Mouse (Mus musculus): ENCODE measurements at regions not wholly inside any gene's neighbourhood (a gene's known extent, or its start where the extent isn't known, plus 50 kb on each side); places are given as distances from the start of the nearest gene placed in this dataset.

GRCm38 (mm10) chr10:118609157-118609556, 168.3 kb downstream of the Ifng start:
- Histone ChIP-seq H3K27me3 (ENCODE audit: control insufficient read depth, insufficient read depth, low read length) (no peaks in the 10 kb centered on the region), H3K4me1 (ENCODE audit: control insufficient read depth, insufficient read depth, low read length) (no peaks in the 10 kb centered on the region), H3K36me3 (ENCODE audit: control insufficient read depth, insufficient read depth, low read length) (no peaks in the 10 kb centered on the region), H3K9me3 (ENCODE audit: control insufficient read depth, low read length) (no peaks in the 10 kb centered on the region), H3K27ac (ENCODE audit: low read depth, low read length) (no peak overlapping the region), H3K4me3 (ENCODE audit: low read depth, low read length) (no peak overlapping the region), H3K4me2 (ENCODE audit: low read depth, low read length) (no peak overlapping the region), H3K9ac (replicated peaks; ENCODE audit: low read depth, low read length) (no peak overlapping the region)
- no peak for ATAC-seq (ENCODE audit: low read depth)
- WGBS = 81% methylated on average over 4 of the region's 4 CpGs

- H3K27me3 ChIP-seq (ENCODE audit: control insufficient read depth, insufficient read depth, low read length) = no peaks in the 10 kb centered on the region
- H3K9me3 ChIP-seq (ENCODE audit: control insufficient read depth, low read length) = no peaks in the 10 kb centered on the region
- no peak overlapping the region for H3K27ac ChIP-seq (ENCODE audit: low read depth, low read length)
- 90% methylated on average over 7 of the region's 7 CpGs for WGBS
- ATAC-seq (ENCODE audit: low read depth) = no peak
- no peak overlapping the region for H3K4me2 ChIP-seq (ENCODE audit: low read depth, low read length)
- H3K4me3 ChIP-seq (ENCODE audit: low read depth, low read length) = no peak overlapping the region
- H3K9ac ChIP-seq (replicated peaks; ENCODE audit: low read depth, low read length) = no peak overlapping the region
- H3K4me1 ChIP-seq (ENCODE audit: control insufficient read depth, insufficient read depth, low read length) = no peaks in the 10 kb centered on the region
- H3K36me3 ChIP-seq (ENCODE audit: control insufficient read depth, insufficient read depth, low read length) = no peaks in the 10 kb centered on the region
These were observed 170.1 kb downstream of the Ifng start for GRCm38 (mm10) chr10:118610868-118611461.

GRCm38 (mm10) chr10:118612091-118612490, 171.2 kb downstream of the Ifng start:
- Histone ChIP-seq H3K27ac (ENCODE audit: low read depth, low read length) (no peak overlapping the region), H3K36me3 (ENCODE audit: control insufficient read depth, insufficient read depth, low read length) (no peaks in the 10 kb centered on the region), H3K4me2 (ENCODE audit: low read depth, low read length) (no peak overlapping the region), H3K4me1 (ENCODE audit: control insufficient read depth, insufficient read depth, low read length) (no peaks in the 10 kb centered on the region), H3K9ac (replicated peaks; ENCODE audit: low read depth, low read length) (no peak overlapping the region), H3K4me3 (ENCODE audit: low read depth, low read length) (no peak overlapping the region), H3K9me3 (ENCODE audit: control insufficient read depth, low read length) (no peaks in the 10 kb centered on the region), H3K27me3 (ENCODE audit: control insufficient read depth, insufficient read depth, low read length) (no peaks in the 10 kb centered on the region)
- WGBS = 85% methylated on average over 7 of the region's 7 CpGs
- ATAC-seq (ENCODE audit: low read depth) = no peak

GRCm38 (mm10) chr10:118613056-118613695, 172.3 kb downstream of the Ifng start:
- WGBS = 89% methylated on average over 14 of the region's 14 CpGs
- Histone ChIP-seq H3K9me3 (ENCODE audit: control insufficient read depth, low read length) (no peaks in the 10 kb centered on the region), H3K4me3 (ENCODE audit: low read depth, low read length) (no peak overlapping the region), H3K36me3 (ENCODE audit: control insufficient read depth, insufficient read depth, low read length) (no peaks in the 10 kb centered on the region), H3K27ac (ENCODE audit: low read depth, low read length) (no peak overlapping the region), H3K4me1 (ENCODE audit: control insufficient read depth, insufficient read depth, low read length) (no peaks in the 10 kb centered on the region), H3K4me2 (ENCODE audit: low read depth, low read length) (no peak overlapping the region), H3K27me3 (ENCODE audit: control insufficient read depth, insufficient read depth, low read length) (no peaks in the 10 kb centered on the region), H3K9ac (replicated peaks; ENCODE audit: low read depth, low read length) (no peak overlapping the region)
- ATAC-seq (ENCODE audit: low read depth) = no peak

- no peaks in the 10 kb centered on the region for H3K9me3 ChIP-seq (ENCODE audit: control insufficient read depth, low read length)
- H3K4me2 ChIP-seq (ENCODE audit: low read depth, low read length) = no peak overlapping the region
- no peaks in the 10 kb centered on the region for H3K36me3 ChIP-seq (ENCODE audit: control insufficient read depth, insufficient read depth, low read length)
- no peak for ATAC-seq (ENCODE audit: low read depth)
- 92% methylated on average over 6 of the region's 6 CpGs for WGBS
- H3K4me1 ChIP-seq (ENCODE audit: control insufficient read depth, insufficient read depth, low read length) = no peaks in the 10 kb centered on the region
- H3K27me3 ChIP-seq (ENCODE audit: control insufficient read depth, insufficient read depth, low read length) = no peaks in the 10 kb centered on the region
- H3K9ac ChIP-seq (replicated peaks; ENCODE audit: low read depth, low read length) = no peak overlapping the region
- H3K4me3 ChIP-seq (ENCODE audit: low read depth, low read length) = no peak overlapping the region
- H3K27ac ChIP-seq (ENCODE audit: low read depth, low read length) = no peak overlapping the region
These were observed 173.5 kb downstream of the Ifng start for GRCm38 (mm10) chr10:118614251-118614865.

- WGBS = 91% methylated on average over 10 of the region's 10 CpGs
- Histone ChIP-seq H3K27me3 (ENCODE audit: control insufficient read depth, insufficient read depth, low read length) (no peaks in the 10 kb centered on the region), H3K9me3 (ENCODE audit: control insufficient read depth, low read length) (no peaks in the 10 kb centered on the region), H3K4me1 (ENCODE audit: control insufficient read depth, insufficient read depth, low read length) (no peaks in the 10 kb centered on the region), H3K4me3 (ENCODE audit: low read depth, low read length) (no peak overlapping the region), H3K36me3 (ENCODE audit: control insufficient read depth, insufficient read depth, low read length) (no peaks in the 10 kb centered on the region), H3K9ac (replicated peaks; ENCODE audit: low read depth, low read length) (no peak overlapping the region), H3K27ac (ENCODE audit: low read depth, low read length) (no peak overlapping the region), H3K4me2 (ENCODE audit: low read depth, low read length) (no peak overlapping the region)
- ATAC-seq (ENCODE audit: low read depth) = no peak
These were observed 174.5 kb downstream of the Ifng start for GRCm38 (mm10) chr10:118615131-118616020.

GRCm38 (mm10) chr10:118616031-118616615, 175.3 kb downstream of the Ifng start:
- Histone ChIP-seq H3K9me3 (ENCODE audit: control insufficient read depth, low read length) (no peaks in the 10 kb centered on the region), H3K4me3 (ENCODE audit: low read depth, low read length) (no peak overlapping the region), H3K4me1 (ENCODE audit: control insufficient read depth, insufficient read depth, low read length) (no peaks in the 10 kb centered on the region), H3K9ac (replicated peaks; ENCODE audit: low read depth, low read length) (no peak overlapping the region), H3K27me3 (ENCODE audit: control insufficient read depth, insufficient read depth, low read length) (no peaks in the 10 kb centered on the region), H3K36me3 (ENCODE audit: control insufficient read depth, insufficient read depth, low read length) (no peaks in the 10 kb centered on the region), H3K4me2 (ENCODE audit: low read depth, low read length) (no peak overlapping the region), H3K27ac (ENCODE audit: low read depth, low read length) (no peak overlapping the region)
- WGBS = 89% methylated on average over 5 of the region's 5 CpGs
- ATAC-seq (ENCODE audit: low read depth) = no peak

GRCm38 (mm10) chr10:118617291-118618044, 176.6 kb downstream of the Ifng start:
- Histone ChIP-seq H3K4me2 (ENCODE audit: low read depth, low read length) (no peak overlapping the region), H3K27ac (ENCODE audit: low read depth, low read length) (no peak overlapping the region), H3K4me1 (ENCODE audit: control insufficient read depth, insufficient read depth, low read length) (no peaks in the 10 kb centered on the region), H3K9me3 (ENCODE audit: control insufficient read depth, low read length) (no peaks in the 10 kb centered on the region), H3K4me3 (ENCODE audit: low read depth, low read length) (no peak overlapping the region), H3K27me3 (ENCODE audit: control insufficient read depth, insufficient read depth, low read length) (no peaks in the 10 kb centered on the region), H3K9ac (replicated peaks; ENCODE audit: low read depth, low read length) (no peak overlapping the region), H3K36me3 (ENCODE audit: control insufficient read depth, insufficient read depth, low read length) (no peaks in the 10 kb centered on the region)
- WGBS = 86% methylated on average over 6 of the region's 6 CpGs
- no peak for ATAC-seq (ENCODE audit: low read depth)

All from neural tube, embryonic 14.5 days (tissue).